Comparison of ENCODE assay signal across 8 mouse cellular contexts in the genomic region with DNA sequence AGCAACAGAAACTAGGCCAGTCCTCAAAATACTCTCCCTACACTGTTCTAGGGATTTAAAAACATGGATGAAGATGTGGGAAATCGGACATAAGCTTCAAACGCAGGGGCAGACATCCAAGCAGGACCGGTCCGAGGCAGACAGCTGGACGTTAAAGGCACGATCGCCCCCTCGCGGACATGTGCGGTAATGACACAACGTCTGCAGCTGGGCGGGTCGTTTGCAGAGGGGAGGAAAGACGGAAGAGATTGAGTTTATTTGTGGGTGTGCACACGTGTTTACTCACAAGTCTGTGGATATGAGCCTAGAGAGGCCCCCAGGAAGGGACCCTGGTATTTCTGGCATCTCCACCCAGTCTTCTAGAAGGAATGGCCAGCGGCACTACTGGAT. TPM values are rescaled to one million over a fixed set of nuclear protein-coding genes. Genes with fewer than 3 reads are reported as not detected.
A peak's percentile ranks its signal among the peaks of the same experiment; 100 is the strongest.
DNase-seq lines count a peak whose midpoint lies in the region; ATAC-seq and TF ChIP-seq lines count a peak whose summit lies in the region.

No protein-coding gene starts in this region.

- H3K27me3 ChIP-seq in intestine, embryonic 15.5 days (replicated peaks) = no peaks in the 10 kb centered on the region

- no peak for TF ChIP-seq POLR2A in cortical plate, adult 2 months (IDR thresholded peaks at IDR 0.05; ENCODE audit: extremely low read depth, insufficient read depth, low read length)

- no peak overlapping the region for H3K27ac ChIP-seq in cortical plate, adult 2 months (ENCODE audit: insufficient read depth, low read length)
- H3K27ac ChIP-seq in intestine, embryonic 15.5 days = no peak overlapping the region

- no peaks in the 10 kb centered on the region for H3K4me1 ChIP-seq in cortical plate, adult 2 months (ENCODE audit: control insufficient read depth, insufficient read depth, low read length)
- H3K4me1 ChIP-seq in intestine, embryonic 15.5 days (replicated peaks) = no peaks in the 10 kb centered on the region

- 6% methylated on average over 16 of the region's 16 CpGs for WGBS in intestine, embryonic 15.5 days

- intact Hi-C loops in left cerebral cortex, postnatal 14 days (cut with DNase I) = loop anchor here (1.0 to 5.0 kb wide), 6 partner anchors 57 to 522 kb away; a partner anchor contains a TSS

- no peak overlapping the region for H3K9ac ChIP-seq in intestine, embryonic 15.5 days

- H3K4me3 ChIP-seq in cortical plate, adult 2 months (ENCODE audit: insufficient read depth, low read length) = no peak overlapping the region
- no peak overlapping the region for H3K4me3 ChIP-seq in intestine, embryonic 15.5 days (replicated peaks)

- peak; percentile 39 for ATAC-seq in intestine, embryonic 15.5 days

- H3K36me3 ChIP-seq in intestine, embryonic 15.5 days = no peaks in the 10 kb centered on the region

- peak; percentile 82 for TF ChIP-seq CTCF in cortical plate, adult 2 months (IDR thresholded peaks at IDR 0.05; ENCODE audit: extremely low read depth, insufficient read depth, low read length)

- H3K4me2 ChIP-seq in intestine, embryonic 15.5 days (replicated peaks) = peak overlapping the region; percentile 15; the same call in 1 of the 2 replicates

- no peaks in the 10 kb centered on the region for H3K9me3 ChIP-seq in intestine, embryonic 15.5 days

- peak; percentile 87 for DNase-seq in adipocyte (ENCODE audit: low spot score)
- peak; percentile 91 for DNase-seq in gastrocnemius, postnatal 10 days
- peak; percentile 86 to 89 for DNase-seq in left cerebral cortex, postnatal 14 days (ENCODE audit: low spot score in 2 of 2)
- DNase-seq in mesoderm, embryonic 11.5 days (ENCODE audit: low read depth, low spot score) = peak; percentile 87
- peak; percentile 73 for DNase-seq in right cerebral cortex, postnatal 25 days
- DNase-seq in urinary bladder, postnatal 4 days (ENCODE audit: low spot score in 2 of 2) = peak; percentile 78 to 93

RNA-seq across cellular contexts. Expression of a gene that starts 23.7 kb away (rescaled TPM):
- polyA plus RNA-seq in cortical plate, adult 2 months (2012; rRNA removed) = 5.0 and 5.3 TPM in 2 replicates
- total RNA-seq in gastrocnemius, postnatal 10 days (2021) = 1 to 10 TPM; 4.0 to 7.1 TPM
- 5.7 and 6.3 TPM in 2 replicates for polyA plus RNA-seq in intestine, embryonic 15.5 days (2015; fragmentation: Nextera tagmentation; extraction: Ambion mirVana)
- 1 to 10 TPM; 5.3 to 7.0 TPM for total RNA-seq in left cerebral cortex, postnatal 14 days (2021)

RNA-seq across cellular contexts. Expression of a gene that starts 55.9 kb away (rescaled TPM):
- polyA plus RNA-seq in cortical plate, adult 2 months (2012; rRNA removed) = 3.6 TPM in 2 replicates
- total RNA-seq in gastrocnemius, postnatal 10 days (2021) = 1 to 10 TPM; 1.5 to 2.4 TPM
- polyA plus RNA-seq in intestine, embryonic 15.5 days (2015; fragmentation: Nextera tagmentation; extraction: Ambion mirVana) = 3.2 TPM in 2 replicates
- total RNA-seq in left cerebral cortex, postnatal 14 days (2021) = 1 to 10 TPM; 4.2 to 5.4 TPM
